Mouse (Mus musculus): ENCODE measurements at regions not wholly inside any gene's neighbourhood (a gene's known extent, or its start where the extent isn't known, plus 50 kb on each side); places are given as distances from the start of the nearest gene placed in this dataset.
A peak's percentile ranks its signal among the peaks of the same experiment; 100 is the strongest.

GRCm38 (mm10) chr10:126070984-126071713, 105.2 kb downstream of the Lrig3 start:
- TF ChIP-seq POLR2A (IDR thresholded peaks at IDR 0.05; ENCODE audit: borderline replicate concordance, extremely low read depth, insufficient read depth, insufficient read length, poor library complexity, severe bottlenecking) = no peak
- peak; percentile 2; the same call in 1 of the 2 replicates for TF ChIP-seq CTCF (IDR thresholded peaks at IDR 0.05; ENCODE audit: borderline replicate concordance, extremely low read depth, insufficient read depth, insufficient read length)
